Mouse (Mus musculus) CH12.LX (cell line): ENCODE data around the gene Cwc27.

ENCODE experiments used
- CTCF ChIP-seq, 2 experiments: IDR thresholded peaks in 1 of 2; conservative IDR thresholded peaks in 1 of 2; 2 replicates each; pipeline ENCODE4 v1.5.1; 2011 to 2012; ENCODE audit warnings: low read depth in 2 of 2, low read length in 2 of 2, improper control_type of control experiment in 1 of 2, inconsistent platforms in 1 of 2, mild to moderate bottlenecking in 1 of 2, moderate library complexity in 1 of 2
- E2F4 ChIP-seq: IDR thresholded peaks from 2 replicates; pipeline ENCODE4 v1.6.1; 2011; ENCODE audit warnings: low read depth, low read length, improper control_type of control experiment; ENCODE audit not compliant: insufficient replicate concordance
- ELF1 ChIP-seq: IDR thresholded peaks from 2 replicates; pipeline ENCODE4 v1.6.1; 2014; ENCODE audit warnings: low read depth, mild to moderate bottlenecking, inconsistent platforms, low read length, improper control_type of control experiment
- EP300 ChIP-seq: IDR thresholded peaks from 2 replicates; pipeline ENCODE4 v1.6.1; 2011; ENCODE audit warnings: low read length, improper control_type of control experiment
- HCFC1 ChIP-seq: IDR thresholded peaks from 2 replicates; pipeline ENCODE4 v1.6.1; 2012; ENCODE audit warnings: low read depth, mild to moderate bottlenecking, inconsistent platforms, low read length, improper control_type of control experiment
- POLR2A ChIP-seq: IDR thresholded peaks from 2 replicates; pipeline ENCODE4 v1.6.1; 2011; ENCODE audit warnings: low read depth, mild to moderate bottlenecking, improper control_type of control experiment, low read length
- TCF12 ChIP-seq: IDR thresholded peaks from 2 replicates; pipeline ENCODE4 v1.6.1; 2014; ENCODE audit warnings: low read depth, mild to moderate bottlenecking, inconsistent platforms, low read length, improper control_type of control experiment
- USF2 ChIP-seq: conservative IDR thresholded peaks from 2 replicates; pipeline ENCODE4 v1.6.1; 2011; ENCODE audit warnings: low read depth, low read length, improper control_type of control experiment

- no peak for TF ChIP-seq ELF1
- no peak for TF ChIP-seq POLR2A
- no peak; the same call in 1 of the 2 replicates for TF ChIP-seq EP300
- TF ChIP-seq CTCF (conservative IDR thresholded peaks at IDR 0.05 in 1 of 2, IDR thresholded peaks at IDR 0.05 in 1 of 2; ENCODE audit: low read depth in 2 of 2, low read length in 2 of 2), result no peak
- no peak for TF ChIP-seq HCFC1
- TF ChIP-seq USF2, result no peak
- no peak for TF ChIP-seq E2F4
- no peak for TF ChIP-seq TCF12
Measured at GRCm38 (mm10) chr13:104619503-104620288, 197.2 kb downstream of the Cwc27 start.
